Mouse (Mus musculus): ENCODE data around the gene Chad. TPM values are rescaled to one million over a fixed set of nuclear protein-coding genes. Genes with fewer than 3 reads are reported as not detected.

Gene Chad
- total RNA-seq, 1 experiment: not detected

DNA sequence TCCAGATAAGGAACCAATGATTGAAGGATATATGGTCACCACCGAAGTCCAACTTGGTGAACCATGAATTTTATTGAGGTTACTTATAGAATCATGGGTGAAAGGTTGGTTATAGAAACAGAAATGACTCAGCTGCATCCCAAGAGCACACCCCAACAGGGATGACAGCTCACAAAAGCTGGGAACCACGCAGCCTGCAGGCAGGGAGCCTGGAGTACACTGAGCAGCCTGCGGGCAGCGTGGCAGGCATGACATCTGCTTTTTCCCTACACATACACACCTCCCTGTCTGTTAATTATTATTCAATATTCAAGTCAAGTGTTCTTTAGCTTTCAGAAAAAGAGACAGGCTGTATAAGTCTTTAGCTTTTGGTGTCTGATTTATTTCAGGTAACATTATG lies 49.8 kb downstream of the Chad start:
- H3K9ac ChIP-seq (ENCODE audit: insufficient read depth, low read depth, low read length, poor library complexity, severe bottlenecking): no peak overlapping the region
- H3K4me3 ChIP-seq (ENCODE audit: insufficient read depth in 1 of 2, low read depth in 1 of 2, low read length in 2 of 2, poor library complexity in 1 of 2, severe bottlenecking in 1 of 2): no peak overlapping the region
- no peaks in the 10 kb centered on the region for H3K9me3 ChIP-seq (ENCODE audit: control insufficient read depth, insufficient read depth, low read depth, low read length)
- H3K27ac ChIP-seq (ENCODE audit: insufficient read depth, low read depth, low read length, poor library complexity, severe bottlenecking): no peak overlapping the region
- no peak for DNase-seq (ENCODE audit: low read depth, low spot score)
- in situ Hi-C loops (cut with MboI; ENCODE audit: low sequenced_read_pairs in 2 of 2, unreplicated experiment in 2 of 2): no loop called here
- no peaks in the 10 kb centered on the region for H3K36me3 ChIP-seq (ENCODE audit: control insufficient read depth, insufficient read depth, low read length, poor library complexity, severe bottlenecking)
- TF ChIP-seq ZNF384 (IDR thresholded peaks at IDR 0.05; ENCODE audit: low read depth, low read length): no peak
- TF ChIP-seq HCFC1 (IDR thresholded peaks at IDR 0.05; ENCODE audit: borderline replicate concordance, insufficient read depth, low read length): no peak
- TF ChIP-seq CHD2 (IDR thresholded peaks at IDR 0.05; ENCODE audit: low read depth, low read length): no peak
- no peak for TF ChIP-seq MAFK (IDR thresholded peaks at IDR 0.05; ENCODE audit: insufficient read depth, low read depth, low read length)
- no peak for TF ChIP-seq ZC3H11A (IDR thresholded peaks at IDR 0.05; ENCODE audit: borderline replicate concordance, low read depth, low read length)
- peaks cover 0 to 2% of the 10 kb centered on the region in 2 experiments; a peak in 1 of 4 replicates for H3K4me1 ChIP-seq (ENCODE audit: control insufficient read depth in 2 of 2, insufficient read depth in 2 of 2, low read length in 2 of 2, poor library complexity in 1 of 2)

DNA sequence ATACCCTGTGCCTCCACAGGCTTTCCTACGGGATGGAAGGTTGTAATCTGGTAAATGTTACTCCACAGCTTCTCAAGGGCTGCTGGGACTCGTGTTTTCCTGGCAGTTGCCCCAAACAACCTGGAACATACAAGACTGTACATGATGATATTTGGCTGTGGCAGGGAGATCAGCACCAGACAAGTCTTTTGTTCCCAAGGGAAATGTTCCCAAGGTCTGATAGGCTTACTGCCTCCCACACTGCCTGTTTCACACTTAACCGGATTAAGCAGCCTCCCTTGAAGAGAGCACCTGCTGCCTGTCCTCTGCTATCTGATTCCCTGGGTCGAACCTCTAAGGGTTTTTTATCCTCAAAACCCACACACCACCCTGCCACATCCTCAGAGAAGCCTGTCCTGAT lies 50.6 kb downstream of the Chad start:
- no peak overlapping the region for H3K4me3 ChIP-seq (ENCODE audit: insufficient read depth in 1 of 2, low read depth in 1 of 2, low read length in 2 of 2, poor library complexity in 1 of 2, severe bottlenecking in 1 of 2)
- H3K4me1 ChIP-seq (ENCODE audit: control insufficient read depth in 2 of 2, insufficient read depth in 2 of 2, low read length in 2 of 2, poor library complexity in 1 of 2): peaks cover 0 to 2% of the 10 kb centered on the region in 2 experiments; a peak in 1 of 4 replicates
- no peak overlapping the region for H3K9ac ChIP-seq (ENCODE audit: insufficient read depth, low read depth, low read length, poor library complexity, severe bottlenecking)
- in situ Hi-C loops (cut with MboI; ENCODE audit: low sequenced_read_pairs in 2 of 2, unreplicated experiment in 2 of 2): no loop called here
- H3K27ac ChIP-seq (ENCODE audit: insufficient read depth, low read depth, low read length, poor library complexity, severe bottlenecking): no peak overlapping the region
- no peaks in the 10 kb centered on the region for H3K36me3 ChIP-seq (ENCODE audit: control insufficient read depth, insufficient read depth, low read length, poor library complexity, severe bottlenecking)
- H3K9me3 ChIP-seq (ENCODE audit: control insufficient read depth, insufficient read depth, low read depth, low read length): no peaks in the 10 kb centered on the region
- DNase-seq (ENCODE audit: low read depth, low spot score): no peak
- TF ChIP-seq CHD2 (IDR thresholded peaks at IDR 0.05; ENCODE audit: low read depth, low read length) (no peak), MAFK (IDR thresholded peaks at IDR 0.05; ENCODE audit: insufficient read depth, low read depth, low read length) (no peak), ZC3H11A (IDR thresholded peaks at IDR 0.05; ENCODE audit: borderline replicate concordance, low read depth, low read length) (no peak), HCFC1 (IDR thresholded peaks at IDR 0.05; ENCODE audit: borderline replicate concordance, insufficient read depth, low read length) (no peak), ZNF384 (IDR thresholded peaks at IDR 0.05; ENCODE audit: low read depth, low read length) (no peak)

DNA sequence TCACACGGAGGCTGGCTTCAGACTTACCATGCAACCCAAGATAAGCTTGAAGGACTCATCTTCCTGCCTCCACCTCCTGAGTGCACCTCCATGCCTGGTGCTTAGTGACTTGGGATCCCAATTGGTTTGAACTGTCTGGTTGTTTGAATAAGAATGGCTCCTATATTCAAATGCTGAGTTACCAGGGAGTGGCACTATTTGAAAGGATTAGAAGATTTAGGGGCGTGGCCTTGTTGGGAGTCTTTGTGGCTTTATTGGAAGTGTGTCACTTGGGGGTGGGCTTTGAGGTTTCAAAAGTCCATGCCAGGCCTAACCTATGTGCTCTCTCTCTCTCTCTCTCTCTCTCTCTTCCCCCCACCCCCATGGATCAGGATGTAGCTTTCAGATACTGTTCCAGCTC lies 52.8 kb downstream of the Chad start:
- Histone ChIP-seq H3K4me1 (ENCODE audit: control insufficient read depth in 2 of 2, insufficient read depth in 2 of 2, low read length in 2 of 2, poor library complexity in 1 of 2) (peaks cover 0 to 4% of the 10 kb centered on the region in 2 experiments; a peak in 1 of 4 replicates), H3K27ac (ENCODE audit: insufficient read depth, low read depth, low read length, poor library complexity, severe bottlenecking) (no peak overlapping the region), H3K4me3 (ENCODE audit: insufficient read depth in 1 of 2, low read depth in 1 of 2, low read length in 2 of 2, poor library complexity in 1 of 2, severe bottlenecking in 1 of 2) (no peak overlapping the region), H3K9ac (ENCODE audit: insufficient read depth, low read depth, low read length, poor library complexity, severe bottlenecking) (no peak overlapping the region), H3K36me3 (ENCODE audit: control insufficient read depth, insufficient read depth, low read length, poor library complexity, severe bottlenecking) (no peaks in the 10 kb centered on the region), H3K9me3 (ENCODE audit: control insufficient read depth, insufficient read depth, low read depth, low read length) (no peaks in the 10 kb centered on the region)
- in situ Hi-C loops (cut with MboI; ENCODE audit: low sequenced_read_pairs in 2 of 2, unreplicated experiment in 2 of 2): no loop called here
- DNase-seq (ENCODE audit: low read depth, low spot score): no peak
- TF ChIP-seq CHD2 (IDR thresholded peaks at IDR 0.05; ENCODE audit: low read depth, low read length) (no peak), MAFK (IDR thresholded peaks at IDR 0.05; ENCODE audit: insufficient read depth, low read depth, low read length) (no peak), HCFC1 (IDR thresholded peaks at IDR 0.05; ENCODE audit: borderline replicate concordance, insufficient read depth, low read length) (no peak)

Other genes starting within 250 kb of the Chad start
- 60.3 and 66.8 TPM in 2 replicates for gene Luc7l3, start 243.1 kb upstream of the Chad start, total RNA-seq (2012; rRNA removed)
- 29.2 and 42.7 TPM in 2 replicates for gene Ankrd40, start 237.0 kb upstream of the Chad start, total RNA-seq (2012; rRNA removed)
- 0.79 and 1.5 TPM in 2 replicates for gene Abcc3, start 172.1 kb upstream of the Chad start, total RNA-seq (2012; rRNA removed)
- 1.6 and 2.2 TPM in 2 replicates for gene Cacna1g, start 90.8 kb upstream of the Chad start, total RNA-seq (2012; rRNA removed)
- 0.26 and 0.71 TPM in 2 replicates for gene Spata20, start 78.9 kb upstream of the Chad start, total RNA-seq (2012; rRNA removed)
- gene Epn3, start 65.1 kb upstream of the Chad start, total RNA-seq (2012; rRNA removed): 0.48 and 1.7 TPM in 2 replicates
- gene Mycbpap, start 43.3 kb upstream of the Chad start, total RNA-seq (2012; rRNA removed): 0.45 and 0.48 TPM in 2 replicates
- 2.1 and 2.4 TPM in 2 replicates for gene Rsad1, start 15.8 kb upstream of the Chad start, total RNA-seq (2012; rRNA removed)
- 5.9 and 7.4 TPM in 2 replicates for gene Acsf2, start 36.8 kb downstream of the Chad start, total RNA-seq (2012; rRNA removed)
- 215 and 282 TPM in 2 replicates for gene Lrrc59, start 64.7 kb downstream of the Chad start, total RNA-seq (2012; rRNA removed)
- 37.2 and 56.3 TPM in 2 replicates for gene Mrpl27, start 88.7 kb downstream of the Chad start, total RNA-seq (2012; rRNA removed)
- 46.1 and 57.3 TPM in 2 replicates for gene Eme1, start 88.9 kb downstream of the Chad start, total RNA-seq (2012; rRNA removed)
- gene Xylt2, start 112.5 kb downstream of the Chad start, total RNA-seq (2012; rRNA removed): 58.0 and 91.2 TPM in 2 replicates
- gene Gm11541, start 139.5 kb downstream of the Chad start, total RNA-seq (2012; rRNA removed): 0.18 TPM in 1 of 2 replicates, not detected in the other
- 0.32 and 0.54 TPM in 2 replicates for gene Cdc34b, start 176.7 kb downstream of the Chad start, total RNA-seq (2012; rRNA removed)
- 19.8 and 27.1 TPM in 2 replicates for gene Tmem92, start 217.7 kb downstream of the Chad start, total RNA-seq (2012; rRNA removed)

All from ES-E14 (cell line).